Mouse (Mus musculus) intestine, embryonic 16.5 days (tissue): ENCODE data around the gene Olfr1417. TPM values are rescaled to one million over a fixed set of nuclear protein-coding genes. Genes with fewer than 3 reads are reported as not detected.
A peak's percentile ranks its signal among the peaks of the same experiment; 100 is the strongest.

ENCODE experiments used
- ATAC-seq: fragments of 200-750 bp; cut with Nextera tagmentation; 2 replicates; pipeline ENCODE4 v1.8.0; 2017; ENCODE audit warnings: moderate TSS enrichment, moderate library complexity
- H3K27ac ChIP-seq: fragments of 300-500 bp; sonication (generic); 2 replicates; pipeline ENCODE4 v1.5.1; 2014; ENCODE audit warnings: mild to moderate bottlenecking, low read length
- H3K27me3 ChIP-seq: fragments of 300-500 bp; sonication (generic); replicated peaks from 2 replicates; pipeline ENCODE4 v1.6.1; 2014; ENCODE audit warnings: low read length, control low read depth, mixed read lengths; ENCODE audit not compliant: control insufficient read depth, insufficient read depth
- H3K36me3 ChIP-seq: fragments of 300-500 bp; sonication (generic); 2 replicates; pipeline ENCODE4 v1.6.1; 2014; ENCODE audit warnings: low read length, control low read depth; ENCODE audit not compliant: control insufficient read depth, insufficient read depth
- H3K4me1 ChIP-seq: fragments of 300-500 bp; sonication (generic); 2 replicates; pipeline ENCODE4 v1.6.1; 2014; ENCODE audit warnings: low read length, control low read depth, mixed read lengths; ENCODE audit not compliant: control insufficient read depth, insufficient read depth
- H3K4me2 ChIP-seq: fragments of 300-500 bp; sonication (generic); 2 replicates; pipeline ENCODE4 v1.6.1; 2014; ENCODE audit warnings: low read depth, low read length, control low read depth
- H3K4me3 ChIP-seq: fragments of 300-500 bp; sonication (generic); 2 replicates; pipeline ENCODE4 v1.5.1; 2014; ENCODE audit warnings: mild to moderate bottlenecking, low read length
- H3K9ac ChIP-seq: fragments of 300-500 bp; sonication (generic); 2 replicates; pipeline ENCODE4 v1.6.1; 2014; ENCODE audit warnings: low read depth, low read length
- H3K9me3 ChIP-seq: fragments of 300-500 bp; sonication (generic); 2 replicates; pipeline ENCODE4 v1.6.1; 2016; ENCODE audit warnings: low read length, control low read depth; ENCODE audit not compliant: control insufficient read depth
- WGBS: fragments of 180-500 bp; shearing (Covaris S2); extraction: QIAGEN DNeasy Blood & Tissue Kit; methylation state at CpG from one replicate; pipeline ENCODE4 v1.1.7; 2014; 5-methylcytosine and 5-hydroxymethylcytosine counted together
- polyA plus RNA-seq: library from polyadenylated mRNA; unstranded; fragments of >200 nt; fragmentation: Nextera tagmentation; extraction: Ambion mirVana; gene quantifications from 2 replicates; pipeline ENCODE4 v1.2.1, GENCODE M21; 2015

Olfr1417 gene
- polyA plus RNA-seq, 1 experiment from 2014 or later, result not detected

DNA sequence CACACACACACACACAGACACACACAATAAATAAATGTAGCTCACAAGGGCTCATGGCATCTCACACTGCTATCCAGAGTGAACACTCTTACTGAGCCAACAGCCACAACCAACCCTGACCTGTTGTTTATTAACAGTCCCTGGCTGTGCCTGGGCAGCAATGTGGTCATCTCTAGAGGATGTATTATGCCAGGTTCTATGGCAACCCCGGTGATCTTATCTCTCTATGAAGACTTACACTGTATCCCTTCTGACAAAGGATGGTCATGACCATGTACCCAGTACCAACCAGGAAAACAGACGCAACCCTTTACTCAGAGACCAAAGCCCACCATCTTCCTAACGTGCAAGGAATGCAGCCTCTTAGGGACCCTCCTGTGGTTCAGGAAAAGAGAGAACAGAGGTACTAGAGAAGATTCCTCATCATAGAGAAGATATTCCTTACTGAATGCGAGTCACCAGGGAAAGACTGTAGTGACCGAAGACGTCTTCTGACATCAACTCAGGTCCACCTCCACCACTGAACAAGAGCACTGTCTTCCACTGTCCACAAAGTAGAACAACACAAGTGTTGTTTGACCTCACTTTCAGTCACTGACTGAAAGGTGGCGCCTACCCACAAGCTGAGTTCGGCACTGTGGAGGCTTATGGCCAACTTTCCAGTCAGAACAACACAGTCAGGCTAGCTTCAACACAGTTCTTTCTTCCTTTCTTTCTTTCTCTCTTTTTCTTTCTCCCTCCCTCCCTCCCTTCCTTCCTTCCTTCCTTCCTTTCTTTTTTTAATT is 38.3 kb downstream of the Olfr1417 start:
- H3K4me3 ChIP-seq, result no peak overlapping the region
- ATAC-seq, result peak; percentile 53; the same call in 1 of the 2 replicates
- H3K4me1 ChIP-seq, result no peaks in the 10 kb centered on the region
- WGBS, result 73% methylated on average over 8 of the region's 8 CpGs
- H3K27me3 ChIP-seq, result no peaks in the 10 kb centered on the region
- H3K27ac ChIP-seq, result no peak overlapping the region; the same call in 1 of the 2 replicates
- H3K9ac ChIP-seq, result no peak overlapping the region
- H3K4me2 ChIP-seq, result no peak overlapping the region
- H3K36me3 ChIP-seq, result no peaks in the 10 kb centered on the region; the same call in 1 of the 2 replicates
- H3K9me3 ChIP-seq, result no peaks in the 10 kb centered on the region

DNA sequence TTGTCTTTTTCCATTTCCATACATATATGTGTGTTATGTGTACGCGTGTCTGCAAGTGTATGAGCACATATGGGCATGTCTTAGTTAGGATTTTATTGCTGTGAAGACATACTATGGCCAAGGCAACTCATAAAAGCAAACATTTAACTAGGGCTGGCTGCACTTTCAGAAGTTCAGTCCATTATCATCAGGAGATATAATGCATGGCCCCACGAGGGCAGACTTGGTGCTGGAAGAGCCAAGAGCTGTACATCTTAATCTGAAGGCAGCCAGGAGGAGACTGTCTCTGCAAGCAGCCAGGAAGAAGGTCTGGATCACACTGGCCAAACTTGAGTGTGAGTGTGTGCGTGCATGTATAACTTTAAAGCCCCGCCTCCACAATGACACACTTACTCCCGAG is 44.6 kb downstream of the Olfr1417 start:
- Histone ChIP-seq H3K27me3 (no peaks in the 10 kb centered on the region), H3K9me3 (no peaks in the 10 kb centered on the region), H3K9ac (no peak overlapping the region), H3K4me1 (0 out of 2 replicates have a peak, but pooled peaks cover 7% of the 10 kb centered on the region), H3K4me3 (no peak overlapping the region), H3K36me3 (no peaks in the 10 kb centered on the region), H3K27ac (peak overlapping the region; percentile 79; the same call in 1 of the 2 replicates), H3K4me2 (no peak overlapping the region)
- ATAC-seq, result peak; percentile 88
- 69% methylated on average over 6 of the region's 6 CpGs for WGBS

DNA sequence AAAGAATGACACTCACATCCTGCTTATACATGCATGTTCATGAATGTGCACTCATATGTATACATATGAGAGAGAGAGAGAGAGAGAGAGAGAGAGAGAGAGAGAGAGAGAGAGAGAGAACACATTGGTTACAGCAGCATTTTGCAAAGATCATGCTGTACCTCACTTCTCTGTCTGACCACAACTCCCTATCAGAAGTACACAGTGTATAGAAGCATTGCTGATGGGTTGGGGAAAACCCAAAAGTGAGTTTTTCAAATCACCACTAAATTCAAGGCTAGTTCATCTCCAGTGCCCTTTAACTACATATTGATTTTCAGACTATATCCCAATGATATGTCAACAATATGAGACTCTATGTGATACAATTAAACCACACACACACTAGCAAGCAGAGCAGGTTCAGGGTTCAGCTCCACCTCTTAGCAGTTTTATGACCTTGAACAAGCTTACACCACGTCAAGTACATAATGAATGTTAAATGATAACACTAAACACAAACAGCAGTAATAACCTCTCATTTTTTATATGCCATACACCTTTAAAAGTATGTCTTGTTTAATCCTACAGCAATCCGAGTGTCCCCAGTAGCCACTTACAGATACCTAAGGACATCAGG is 45.2 kb downstream of the Olfr1417 start:
- Histone ChIP-seq H3K4me3 (no peak overlapping the region), H3K27me3 (no peaks in the 10 kb centered on the region), H3K4me2 (no peak overlapping the region), H3K36me3 (no peaks in the 10 kb centered on the region), H3K9me3 (no peaks in the 10 kb centered on the region), H3K4me1 (0 out of 2 replicates have a peak, but pooled peaks cover 7% of the 10 kb centered on the region), H3K9ac (no peak overlapping the region), H3K27ac (peak overlapping the region; percentile 79; the same call in 1 of the 2 replicates)
- peak; percentile 86 for ATAC-seq
- 60% methylated on average over 2 of the region's 2 CpGs for WGBS

DNA sequence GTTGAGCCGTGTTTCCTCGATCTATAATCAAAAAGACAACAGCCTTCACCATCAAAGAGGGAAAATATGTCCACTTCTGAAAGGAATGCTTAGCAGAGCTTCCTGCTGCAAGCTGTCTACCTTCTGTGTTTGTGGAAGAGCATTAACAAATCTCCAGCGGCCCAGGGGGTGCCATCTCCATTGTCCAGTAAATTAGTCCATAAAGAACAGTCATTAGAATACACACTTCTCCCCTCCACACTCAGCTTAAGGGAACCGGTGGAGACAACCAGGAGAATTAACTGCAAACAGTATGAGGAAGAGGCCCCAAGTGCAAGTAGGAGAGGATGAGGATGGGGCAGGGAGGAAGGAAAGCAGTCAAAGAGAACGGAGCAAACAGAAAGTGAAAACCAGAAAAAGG is 47.2 kb downstream of the Olfr1417 start:
- Histone ChIP-seq H3K4me1 (0 out of 2 replicates have a peak, but pooled peaks cover 7% of the 10 kb centered on the region), H3K9me3 (no peaks in the 10 kb centered on the region), H3K27ac (no peak overlapping the region), H3K4me2 (no peak overlapping the region), H3K27me3 (no peaks in the 10 kb centered on the region), H3K9ac (no peak overlapping the region), H3K36me3 (no peaks in the 10 kb centered on the region), H3K4me3 (no peak overlapping the region)
- no peak for ATAC-seq
- 77% methylated on average over 5 of the region's 5 CpGs for WGBS

DNA sequence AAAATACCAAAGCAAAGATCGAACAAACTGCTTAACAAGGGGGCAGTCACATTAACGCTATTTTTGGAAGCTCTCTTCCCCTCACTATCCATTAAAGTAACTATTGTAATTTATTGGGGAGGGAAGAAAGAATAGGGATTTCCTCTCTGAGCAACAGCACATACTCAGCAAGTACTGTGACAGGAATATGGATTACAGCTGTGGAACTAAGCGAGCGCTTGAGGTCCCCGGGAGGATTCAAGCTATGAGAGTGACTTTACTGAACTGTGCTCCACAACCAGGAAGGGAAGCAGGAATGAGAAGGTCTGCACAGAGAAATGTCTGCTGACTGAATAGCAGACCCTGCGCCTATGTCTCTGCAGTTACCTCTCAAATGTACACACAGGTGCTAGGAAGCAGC is 50.1 kb downstream of the Olfr1417 start:
- no peak overlapping the region for H3K4me3 ChIP-seq
- H3K27me3 ChIP-seq, result no peaks in the 10 kb centered on the region
- H3K9me3 ChIP-seq, result no peaks in the 10 kb centered on the region
- H3K4me2 ChIP-seq, result no peak overlapping the region
- no peak overlapping the region for H3K27ac ChIP-seq
- peaks cover 5% of the 10 kb centered on the region for H3K36me3 ChIP-seq
- WGBS, result 76% methylated on average over 6 of the region's 6 CpGs
- ATAC-seq, result no peak
- no peaks in the 10 kb centered on the region for H3K4me1 ChIP-seq
- H3K9ac ChIP-seq, result no peak overlapping the region

DNA sequence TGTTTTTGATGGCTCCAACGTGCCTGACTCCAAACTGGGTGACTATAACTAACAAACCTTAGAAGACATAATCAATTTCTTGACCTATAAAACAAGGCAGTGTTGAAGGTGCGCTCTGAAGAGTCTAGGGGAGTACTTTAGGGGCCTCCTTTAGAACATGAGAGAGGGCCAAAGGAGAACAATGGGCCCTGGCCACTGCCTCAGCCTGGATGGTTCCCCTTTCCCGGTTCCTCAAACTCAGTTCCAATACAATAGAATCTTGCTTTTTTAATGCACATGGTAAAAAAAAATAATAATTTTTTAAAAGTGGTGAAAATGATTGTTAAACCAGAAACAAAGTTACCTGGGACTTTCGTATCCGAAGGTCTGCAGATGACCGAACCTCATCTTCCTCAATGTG is 51.2 kb downstream of the Olfr1417 start:
- WGBS, result 93% methylated on average over 6 of the region's 6 CpGs
- H3K9ac ChIP-seq, result no peak overlapping the region
- peaks cover 5% of the 10 kb centered on the region for H3K36me3 ChIP-seq
- H3K27me3 ChIP-seq, result no peaks in the 10 kb centered on the region
- no peak overlapping the region for H3K4me3 ChIP-seq
- no peaks in the 10 kb centered on the region for H3K9me3 ChIP-seq
- no peak overlapping the region for H3K4me2 ChIP-seq
- ATAC-seq, result no peak
- no peaks in the 10 kb centered on the region for H3K4me1 ChIP-seq
- H3K27ac ChIP-seq, result no peak overlapping the region

DNA sequence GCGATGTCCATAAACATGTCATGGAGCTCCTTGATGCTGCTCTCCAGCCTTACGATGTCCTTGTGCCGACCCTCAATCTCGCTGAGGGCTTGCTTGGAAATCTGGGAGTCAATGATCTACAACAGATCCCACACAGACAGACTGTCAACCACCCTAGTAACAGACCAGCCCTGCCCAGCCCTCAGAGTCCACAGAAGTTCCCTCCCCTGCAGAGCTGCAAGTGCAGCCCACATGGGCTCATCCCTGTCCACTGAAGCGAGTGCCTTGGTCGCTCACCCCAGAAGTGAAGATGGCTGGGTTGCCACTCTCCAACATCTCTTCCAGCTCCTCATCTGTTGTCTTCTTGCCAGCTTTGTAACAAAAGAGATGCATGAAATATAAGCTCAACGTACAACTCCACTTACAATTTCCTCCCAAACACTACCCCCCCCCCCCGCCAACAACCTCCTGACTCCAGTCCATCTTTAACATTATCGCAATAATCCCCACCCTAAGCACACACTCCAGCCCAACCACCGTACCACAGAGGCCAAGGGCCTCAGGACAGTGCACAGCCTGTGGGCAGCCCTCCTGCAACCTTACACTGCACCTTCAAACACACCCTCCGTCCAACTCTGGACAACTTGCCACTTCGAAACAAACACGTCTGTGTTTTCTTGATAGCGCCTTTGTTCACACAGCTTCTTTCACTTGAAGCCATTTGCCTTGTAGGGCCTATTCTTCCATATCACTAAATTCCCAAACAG is 53.4 kb downstream of the Olfr1417 start:
- WGBS, result 92% methylated on average over 14 of the region's 14 CpGs
- Histone ChIP-seq H3K4me3 (no peak overlapping the region), H3K36me3 (peaks cover 5% of the 10 kb centered on the region), H3K9ac (no peak overlapping the region), H3K4me1 (no peaks in the 10 kb centered on the region), H3K27me3 (no peaks in the 10 kb centered on the region), H3K4me2 (no peak overlapping the region), H3K9me3 (no peaks in the 10 kb centered on the region), H3K27ac (no peak overlapping the region)
- ATAC-seq, result no peak

DNA sequence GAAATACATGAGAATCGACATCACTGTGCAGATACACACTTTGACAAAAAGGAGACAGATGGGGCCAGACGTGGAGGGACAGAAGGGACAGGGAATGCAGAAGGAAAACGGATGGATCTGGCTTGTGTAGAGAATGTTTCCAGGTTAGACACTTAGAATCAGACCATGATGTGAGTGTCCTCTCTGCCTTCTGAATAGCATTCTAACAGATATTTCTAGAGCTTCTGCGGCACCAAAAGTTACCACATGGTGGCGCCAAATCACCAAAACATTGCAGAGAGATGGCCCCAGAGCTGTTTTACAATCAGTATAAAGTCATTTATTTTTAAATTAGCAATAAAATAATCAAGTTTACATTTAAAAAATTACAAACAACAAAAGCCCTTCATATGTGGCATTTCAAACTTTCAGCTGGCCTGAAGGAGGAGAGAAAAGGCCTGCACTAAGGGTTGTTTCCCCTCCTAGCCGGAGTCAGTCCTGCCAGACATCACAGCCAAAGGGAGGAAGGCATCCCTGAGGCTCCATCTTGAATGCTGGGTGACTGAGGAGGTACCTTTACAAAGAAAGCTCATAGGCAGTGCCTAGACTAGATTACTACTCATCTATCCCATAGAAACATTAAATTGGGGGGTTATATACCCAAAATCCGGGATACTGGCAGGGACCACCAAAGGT is 61.7 kb downstream of the Olfr1417 start:
- Histone ChIP-seq H3K4me3 (no peak overlapping the region), H3K9me3 (no peaks in the 10 kb centered on the region), H3K9ac (no peak overlapping the region), H3K27me3 (no peaks in the 10 kb centered on the region), H3K27ac (no peak overlapping the region), H3K4me2 (no peak overlapping the region), H3K4me1 (no peaks in the 10 kb centered on the region), H3K36me3 (peaks cover 3% of the 10 kb centered on the region; the same call in 1 of the 2 replicates)
- WGBS, result 61% methylated on average over 7 of the region's 7 CpGs
- ATAC-seq, result peak; percentile 59; the same call in 1 of the 2 replicates
